Mouse (Mus musculus) gastrocnemius, postnatal 10 days (tissue): Measurements from ENCODE around the gene Cnot8. TPM values are rescaled to one million over a fixed set of nuclear protein-coding genes. Genes with fewer than 3 reads are reported as not detected.

Experiments
- DNase-seq: peaks from one replicate; pipeline ENCODE4 v3.0.0; 2021; ENCODE audit warnings: mixed read lengths
- total RNA-seq, 2 experiments: library from RNA; stranded (reverse); gene quantifications; 2 replicates each; pipeline ENCODE4 v1.2.3; 2021

The Cnot8 gene
- total RNA-seq, 2 experiments from 2014 or later, result 38.3 to 40.7 TPM

- DNase-seq, result no peak
These were observed 61.1 kb downstream of the Cnot8 start for GRCm38 (mm10) chr11:58165072-58165471.

GRCm38 (mm10) chr11:58167822-58168166, 63.8 kb downstream of the Cnot8 start:
- no peak for DNase-seq

Other genes with a start within 250 kb of the Cnot8 start
- gene Larp1, start 95.1 kb upstream of the Cnot8 start, total RNA-seq, result 10 to 100 TPM; 78.2 to 88.3 TPM
- gene Gm12248, start 11.0 kb upstream of the Cnot8 start, total RNA-seq, result not detected
- gene Gemin5, start 64.4 kb downstream of the Cnot8 start, total RNA-seq, result 10 to 100 TPM; 10.8 to 14.6 TPM
- gene Mrpl22, start 67.5 kb downstream of the Cnot8 start, total RNA-seq, result 10 to 100 TPM; 43.9 to 49.0 TPM
- 1 to 10 TPM; 4.7 to 6.6 TPM for gene Igtp, start 95.4 kb downstream of the Cnot8 start, total RNA-seq
- 1 to 10 TPM; 7.1 to 7.5 TPM for gene Irgm2, start 95.5 kb downstream of the Cnot8 start, total RNA-seq
- gene 4930438A08Rik, start 170.6 kb downstream of the Cnot8 start, total RNA-seq, result not detected
- 1 to 10 TPM; 3.5 to 5.3 TPM for gene Zfp692, start 202.9 kb downstream of the Cnot8 start, total RNA-seq
- 10 to 100 TPM; 31.0 to 41.3 TPM for gene Zfp672, start 226.2 kb downstream of the Cnot8 start, total RNA-seq
- 10 to 100 TPM; 28.0 to 30.3 TPM for gene Sh3bp5l, start 226.6 kb downstream of the Cnot8 start, total RNA-seq